Mouse (Mus musculus): ENCODE data around the gene Olfr355. TPM values are rescaled to one million over a fixed set of nuclear protein-coding genes. Genes with fewer than 3 reads are reported as not detected.

The Olfr355 gene
- total RNA-seq (2014; rRNA removed) (not detected in 2 replicates), polyA plus RNA-seq (2015; fragmentation: Nextera tagmentation; extraction: Ambion mirVana) (not detected in 2 replicates)

DNA sequence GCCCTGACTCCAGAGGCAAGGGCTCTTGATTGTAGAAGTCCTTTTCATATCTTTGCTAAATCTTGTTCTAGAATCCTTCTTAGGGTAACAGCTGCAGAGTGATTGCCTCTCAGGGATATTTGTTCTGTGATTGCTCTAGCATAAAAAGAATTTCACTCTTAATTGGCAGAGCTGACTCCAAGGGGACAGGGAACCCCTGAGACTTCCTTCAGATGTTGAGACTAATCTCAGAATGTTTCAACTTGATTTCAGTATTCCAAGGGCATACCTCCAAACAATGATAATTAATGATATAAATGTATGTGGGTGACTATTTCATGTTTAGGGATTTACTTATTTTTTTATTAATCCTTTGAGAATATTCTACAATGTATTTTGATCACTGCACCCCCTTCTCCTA is at the start of gene Olfr355:
Olfr355 (minus strand) TSS at position 101 of the 400 bp plus-strand sequence.
- no peak for TF ChIP-seq CTCF (IDR thresholded peaks at IDR 0.05; ENCODE audit: low read depth)
- ATAC-seq, result no peak
- no peaks in the 10 kb centered on the region for H3K36me3 ChIP-seq (ENCODE audit: insufficient read depth)
- no peak within 1 kb of the TSS for H3K4me2 ChIP-seq (ENCODE audit: low read depth)
- no peak for DNase-seq
- H3K27me3 ChIP-seq (ENCODE audit: insufficient read depth, low read length), result no peaks in the 10 kb centered on the region
- H3K9ac ChIP-seq, result no peak within 1 kb of the TSS
- H3K4me1 ChIP-seq (ENCODE audit: insufficient read depth), result no peaks in the 10 kb centered on the region
- no peak within 1 kb of the TSS for H3K4me3 ChIP-seq (ENCODE audit: low read depth, low read length)
- peaks cover 8% of the 10 kb centered on the region; the same call in 1 of the 2 replicates for H3K9me3 ChIP-seq (ENCODE audit: low read length)
- no peak within 1 kb of the TSS for H3K27ac ChIP-seq (ENCODE audit: low read depth, low read length)

DNA sequence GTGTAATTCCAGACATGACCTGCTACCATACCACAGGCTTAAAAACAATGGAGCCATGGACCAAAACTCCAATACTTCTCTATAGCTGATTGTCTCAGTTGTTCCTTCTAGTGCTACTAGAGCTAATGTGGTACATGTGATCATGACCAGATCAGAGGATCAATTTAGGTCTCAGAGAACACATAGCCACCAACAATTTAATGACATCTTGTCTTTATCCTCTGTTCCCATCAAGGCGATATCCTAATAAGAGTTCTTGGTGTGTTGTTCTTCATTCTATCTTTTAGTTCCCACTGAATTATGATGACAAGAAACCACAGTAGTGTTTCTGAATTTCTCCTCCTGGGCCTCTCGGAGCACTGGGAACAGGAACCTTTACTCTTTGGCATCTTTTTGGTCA is 8.1 kb upstream of the Olfr355 start, which contains the start of gene Olfr356:
Olfr356 (plus strand) TSS at position 301 of the 400 bp plus-strand sequence.
- Histone ChIP-seq H3K36me3 (ENCODE audit: insufficient read depth) (no peaks in the 10 kb centered on the region), H3K4me1 (ENCODE audit: insufficient read depth) (no peaks in the 10 kb centered on the region), H3K27ac (ENCODE audit: low read depth, low read length) (no peak within 1 kb of the TSS), H3K4me3 (ENCODE audit: low read depth, low read length) (no peak within 1 kb of the TSS), H3K4me2 (ENCODE audit: low read depth) (no peak within 1 kb of the TSS), H3K9me3 (ENCODE audit: low read length) (peaks cover 7% of the 10 kb centered on the region; the same call in 1 of the 2 replicates), H3K27me3 (ENCODE audit: insufficient read depth, low read length) (no peaks in the 10 kb centered on the region), H3K9ac (no peak within 1 kb of the TSS)
- ATAC-seq (no peak), DNase-seq (no peak)
- 87% methylated on average over 2 of the region's 2 CpGs for WGBS
- TF ChIP-seq CTCF (IDR thresholded peaks at IDR 0.05; ENCODE audit: low read depth), result no peak

DNA sequence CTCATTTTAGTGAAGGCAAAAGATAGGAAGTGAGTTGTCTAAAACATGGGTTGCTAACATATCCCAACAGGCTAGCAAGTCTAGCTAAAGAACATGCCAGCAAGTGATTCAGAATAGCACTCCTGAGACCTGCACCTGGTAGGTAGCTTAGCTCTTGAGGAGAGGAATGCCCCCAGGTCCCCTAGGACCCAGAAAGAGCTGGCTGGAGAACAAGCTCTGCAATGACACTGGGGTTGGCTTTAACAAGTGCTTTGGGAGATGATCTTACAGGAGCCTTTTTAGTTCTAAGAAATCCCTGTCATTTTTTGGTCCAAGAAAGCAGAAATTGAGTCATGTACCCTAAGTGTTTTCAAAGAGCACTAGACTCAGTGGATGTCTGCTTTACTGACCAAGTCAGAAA is 23.3 kb downstream of the Olfr355 start, which contains the start of gene Olfr354:
Olfr354 (plus strand) TSS at position 301 of the 400 bp plus-strand sequence.
- Histone ChIP-seq H3K4me2 (ENCODE audit: low read depth) (no peak within 1 kb of the TSS), H3K27ac (ENCODE audit: low read depth, low read length) (no peak within 1 kb of the TSS), H3K4me1 (ENCODE audit: insufficient read depth) (no peaks in the 10 kb centered on the region), H3K27me3 (ENCODE audit: insufficient read depth, low read length) (no peaks in the 10 kb centered on the region), H3K36me3 (ENCODE audit: insufficient read depth) (no peaks in the 10 kb centered on the region), H3K9me3 (ENCODE audit: low read length) (0 out of 2 replicates have a peak, but pooled peaks cover 6% of the 10 kb centered on the region), H3K4me3 (ENCODE audit: low read depth, low read length) (no peak within 1 kb of the TSS), H3K9ac (no peak within 1 kb of the TSS)
- ATAC-seq (no peak), DNase-seq (no peak)
- no peak for TF ChIP-seq CTCF (IDR thresholded peaks at IDR 0.05; ENCODE audit: low read depth)

DNA sequence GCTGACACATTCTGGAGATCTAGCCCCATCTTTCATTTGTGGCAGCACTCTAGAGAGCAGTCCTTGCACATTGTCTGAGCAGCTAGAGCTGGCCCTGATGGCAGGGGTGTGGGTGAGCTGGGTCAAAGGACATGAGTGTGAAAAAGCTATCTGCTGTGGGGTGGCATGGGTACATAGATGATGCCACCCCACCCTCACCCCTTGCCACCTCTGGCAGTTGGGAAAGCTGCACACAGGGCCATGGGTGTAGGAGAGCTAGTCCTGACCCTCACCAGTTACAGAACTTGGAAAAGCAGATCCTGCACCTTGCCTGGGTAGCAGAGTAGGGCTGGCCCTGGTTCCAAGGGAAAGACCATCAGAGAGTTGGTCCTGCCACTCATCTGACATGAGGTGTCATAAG is 31.6 kb downstream of the Olfr355 start:
- no peaks in the 10 kb centered on the region for H3K36me3 ChIP-seq (ENCODE audit: insufficient read depth)
- H3K27ac ChIP-seq (ENCODE audit: low read depth, low read length), result no peak overlapping the region
- no peaks in the 10 kb centered on the region for H3K4me1 ChIP-seq (ENCODE audit: insufficient read depth)
- H3K9ac ChIP-seq, result no peak overlapping the region
- no peak overlapping the region for H3K4me2 ChIP-seq (ENCODE audit: low read depth)
- no peak overlapping the region for H3K4me3 ChIP-seq (ENCODE audit: low read depth, low read length)
- H3K27me3 ChIP-seq (ENCODE audit: insufficient read depth, low read length), result no peaks in the 10 kb centered on the region
- 0 out of 2 replicates have a peak, but pooled peaks cover 4% of the 10 kb centered on the region for H3K9me3 ChIP-seq (ENCODE audit: low read length)
- no peak for TF ChIP-seq CTCF (IDR thresholded peaks at IDR 0.05; ENCODE audit: low read depth)
- no peak for DNase-seq
- no peak for ATAC-seq

DNA sequence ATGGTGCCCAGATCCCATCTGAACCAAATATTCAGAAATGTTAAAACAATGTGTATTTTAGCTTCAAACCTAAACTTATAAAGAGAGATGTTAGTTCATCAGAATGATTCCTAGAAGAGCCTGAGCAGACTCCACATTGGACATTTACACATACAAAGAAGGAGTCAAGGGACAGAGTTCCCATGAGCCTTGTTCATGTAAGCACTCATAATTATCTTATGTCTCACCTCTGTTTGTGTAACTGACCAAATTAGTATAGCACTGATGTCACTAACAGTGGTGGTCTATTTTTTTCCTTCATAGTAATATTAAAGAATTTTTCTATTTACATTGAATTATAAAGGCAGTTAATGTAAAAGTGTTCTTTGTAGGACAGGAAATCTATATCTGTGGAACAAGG is 35.9 kb downstream of the Olfr355 start, which contains the start of gene Olfr353:
Olfr353 (minus strand) TSS at position 101 of the 400 bp plus-strand sequence.
- Histone ChIP-seq H3K27me3 (ENCODE audit: insufficient read depth, low read length) (no peaks in the 10 kb centered on the region), H3K9me3 (ENCODE audit: low read length) (0 out of 2 replicates have a peak, but pooled peaks cover 4% of the 10 kb centered on the region), H3K27ac (ENCODE audit: low read depth, low read length) (no peak within 1 kb of the TSS), H3K9ac (no peak within 1 kb of the TSS), H3K4me1 (ENCODE audit: insufficient read depth) (no peaks in the 10 kb centered on the region), H3K4me2 (ENCODE audit: low read depth) (no peak within 1 kb of the TSS), H3K36me3 (ENCODE audit: insufficient read depth) (no peaks in the 10 kb centered on the region), H3K4me3 (ENCODE audit: low read depth, low read length) (no peak within 1 kb of the TSS)
- DNase-seq (no peak), ATAC-seq (no peak)
- no peak for TF ChIP-seq CTCF (IDR thresholded peaks at IDR 0.05; ENCODE audit: low read depth)

Other genes starting within 250 kb of the Olfr355 start
- not detected in 2 replicates for gene Olfr346, start 243.1 kb downstream of the Olfr355 start, total RNA-seq (2014; rRNA removed)
- gene Olfr346, start 243.1 kb downstream of the Olfr355 start, polyA plus RNA-seq (2015; fragmentation: Nextera tagmentation; extraction: Ambion mirVana), result not detected in 2 replicates
- gene Olfr347, start 197.0 kb downstream of the Olfr355 start, total RNA-seq (2014; rRNA removed), result not detected in 2 replicates
- not detected in 2 replicates for gene Olfr347, start 197.0 kb downstream of the Olfr355 start, polyA plus RNA-seq (2015; fragmentation: Nextera tagmentation; extraction: Ambion mirVana)
- gene Olfr348, start 144.6 kb downstream of the Olfr355 start, total RNA-seq (2014; rRNA removed), result not detected in 2 replicates
- gene Olfr348, start 144.6 kb downstream of the Olfr355 start, polyA plus RNA-seq (2015; fragmentation: Nextera tagmentation; extraction: Ambion mirVana), result not detected in 2 replicates
- gene Olfr50, start 138.4 kb downstream of the Olfr355 start, total RNA-seq (2014; rRNA removed), result not detected in 2 replicates
- not detected in 2 replicates for gene Olfr50, start 138.4 kb downstream of the Olfr355 start, polyA plus RNA-seq (2015; fragmentation: Nextera tagmentation; extraction: Ambion mirVana)
- not detected in 2 replicates for gene Olfr3, start 111.9 kb downstream of the Olfr355 start, total RNA-seq (2014; rRNA removed)
- not detected in 2 replicates for gene Olfr3, start 111.9 kb downstream of the Olfr355 start, polyA plus RNA-seq (2015; fragmentation: Nextera tagmentation; extraction: Ambion mirVana)
- gene Olfr350, start 82.6 kb downstream of the Olfr355 start, total RNA-seq (2014; rRNA removed), result not detected in 2 replicates
- not detected in 2 replicates for gene Olfr350, start 82.6 kb downstream of the Olfr355 start, polyA plus RNA-seq (2015; fragmentation: Nextera tagmentation; extraction: Ambion mirVana)
- not detected in 2 replicates for gene Olfr351, start 66.2 kb downstream of the Olfr355 start, total RNA-seq (2014; rRNA removed)
- not detected in 2 replicates for gene Olfr351, start 66.2 kb downstream of the Olfr355 start, polyA plus RNA-seq (2015; fragmentation: Nextera tagmentation; extraction: Ambion mirVana)
- not detected in 2 replicates for gene Olfr352, start 60.4 kb downstream of the Olfr355 start, total RNA-seq (2014; rRNA removed)
- gene Olfr352, start 60.4 kb downstream of the Olfr355 start, polyA plus RNA-seq (2015; fragmentation: Nextera tagmentation; extraction: Ambion mirVana), result not detected in 2 replicates
- gene Olfr353, start 36.0 kb downstream of the Olfr355 start, total RNA-seq (2014; rRNA removed), result not detected in 2 replicates
- not detected in 2 replicates for gene Olfr353, start 36.0 kb downstream of the Olfr355 start, polyA plus RNA-seq (2015; fragmentation: Nextera tagmentation; extraction: Ambion mirVana)
- not detected in 2 replicates for gene Olfr354, start 23.2 kb downstream of the Olfr355 start, total RNA-seq (2014; rRNA removed)
- not detected in 2 replicates for gene Olfr354, start 23.2 kb downstream of the Olfr355 start, polyA plus RNA-seq (2015; fragmentation: Nextera tagmentation; extraction: Ambion mirVana)
- gene Olfr356, start 8.2 kb upstream of the Olfr355 start, total RNA-seq (2014; rRNA removed), result not detected in 2 replicates
- gene Olfr356, start 8.2 kb upstream of the Olfr355 start, polyA plus RNA-seq (2015; fragmentation: Nextera tagmentation; extraction: Ambion mirVana), result not detected in 2 replicates
- not detected in 2 replicates for gene Olfr357, start 64.9 kb upstream of the Olfr355 start, total RNA-seq (2014; rRNA removed)
- not detected in 2 replicates for gene Olfr357, start 64.9 kb upstream of the Olfr355 start, polyA plus RNA-seq (2015; fragmentation: Nextera tagmentation; extraction: Ambion mirVana)
- not detected in 2 replicates for gene Olfr358, start 80.4 kb upstream of the Olfr355 start, total RNA-seq (2014; rRNA removed)
- not detected in 2 replicates for gene Olfr358, start 80.4 kb upstream of the Olfr355 start, polyA plus RNA-seq (2015; fragmentation: Nextera tagmentation; extraction: Ambion mirVana)
- not detected in 2 replicates for gene Olfr360, start 136.8 kb upstream of the Olfr355 start, total RNA-seq (2014; rRNA removed)
- gene Olfr360, start 136.8 kb upstream of the Olfr355 start, polyA plus RNA-seq (2015; fragmentation: Nextera tagmentation; extraction: Ambion mirVana), result not detected in 2 replicates
- gene Olfr361, start 160.4 kb upstream of the Olfr355 start, total RNA-seq (2014; rRNA removed), result not detected in 2 replicates
- gene Olfr361, start 160.4 kb upstream of the Olfr355 start, polyA plus RNA-seq (2015; fragmentation: Nextera tagmentation; extraction: Ambion mirVana), result not detected in 2 replicates
- not detected in 2 replicates for gene Olfr362, start 189.0 kb upstream of the Olfr355 start, total RNA-seq (2014; rRNA removed)
- gene Olfr362, start 189.0 kb upstream of the Olfr355 start, polyA plus RNA-seq (2015; fragmentation: Nextera tagmentation; extraction: Ambion mirVana), result not detected in 2 replicates
- not detected in 2 replicates for gene Olfr364-ps1, start 210.4 kb upstream of the Olfr355 start, total RNA-seq (2014; rRNA removed)
- gene Olfr364-ps1, start 210.4 kb upstream of the Olfr355 start, polyA plus RNA-seq (2015; fragmentation: Nextera tagmentation; extraction: Ambion mirVana), result not detected in 2 replicates